In the genomic region with DNA sequence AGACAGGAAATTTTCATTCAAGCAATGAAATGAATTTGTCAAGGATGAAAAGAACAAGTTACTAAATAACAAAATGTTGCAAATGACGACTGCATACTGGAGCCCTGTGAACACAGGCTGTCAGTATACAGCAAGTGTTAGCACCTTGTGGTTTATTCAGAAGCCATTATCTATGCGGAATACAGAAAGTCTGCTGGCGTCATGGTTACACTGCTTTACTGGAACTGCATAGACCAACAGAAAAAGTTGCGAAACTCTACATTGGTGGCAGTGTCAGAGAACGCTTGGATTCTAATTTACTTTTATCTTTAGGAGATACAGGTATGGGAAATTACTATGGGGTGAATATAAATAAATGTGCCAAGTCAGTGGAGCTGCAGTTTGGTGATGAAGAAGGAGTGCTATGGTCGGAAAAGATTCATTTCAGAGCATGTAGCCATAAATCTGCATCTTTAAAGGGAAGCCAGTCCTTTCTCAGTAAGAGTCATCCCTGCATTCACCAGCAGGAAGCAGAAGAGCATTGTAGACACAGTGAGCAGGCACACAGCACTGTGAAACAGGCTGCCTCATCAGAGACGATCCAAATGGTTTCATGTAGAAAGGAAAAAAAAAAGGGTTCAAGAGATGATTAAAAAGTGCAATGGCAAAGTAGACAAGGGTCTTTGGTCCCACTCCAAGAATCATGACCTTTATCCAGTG, we compare ENCODE assay signal across 22 mouse cellular contexts.
DNase-seq lines count a peak whose midpoint lies in the region; ATAC-seq and TF ChIP-seq lines count a peak whose summit lies in the region.
"Had no signal": no experiment of that assay in that cellular context is flagged by ENCODE, and none has a peak within 500 bp of the region (broad histone marks: within the 10 kb centered on the region; RNA-seq: fewer than 3 reads in every experiment).

No protein-coding gene starts in this region.

- H3K4me1 ChIP-seq in heart, postnatal 0 days (ENCODE audit: control insufficient read depth, insufficient read depth): no peaks in the 10 kb centered on the region
- H3K4me1 ChIP-seq in liver, postnatal 0 days (ENCODE audit: insufficient read depth): no peaks in the 10 kb centered on the region
- no peaks in the 10 kb centered on the region for H3K4me1 ChIP-seq in liver, embryonic 11.5 days (replicated peaks; ENCODE audit: control insufficient read depth, insufficient read depth, low read length)
- H3K4me1 ChIP-seq: embryonic facial prominence, embryonic 12.5 days; limb, embryonic 15.5 days; megakaryocyte, embryonic 14.5 days; midbrain, embryonic 12.5 days had no signal

- intact Hi-C loops in left cerebral cortex, adult 2 months (cut with DNase I): no loop called here

- no peaks in the 10 kb centered on the region for H3K27me3 ChIP-seq in heart, postnatal 0 days (ENCODE audit: control insufficient read depth, insufficient read depth, low read length)
- H3K27me3 ChIP-seq in liver, postnatal 0 days (ENCODE audit: insufficient read depth, low read length): no peaks in the 10 kb centered on the region
- no peaks in the 10 kb centered on the region for H3K27me3 ChIP-seq in liver, embryonic 11.5 days (replicated peaks; ENCODE audit: control insufficient read depth, insufficient read depth, low read length)
- H3K27me3 ChIP-seq: embryonic facial prominence, embryonic 12.5 days; limb, embryonic 15.5 days; megakaryocyte, embryonic 14.5 days; midbrain, embryonic 12.5 days had no signal

- no peaks in the 10 kb centered on the region for H3K9me3 ChIP-seq in heart, postnatal 0 days (replicated peaks; ENCODE audit: control insufficient read depth, low read length)
- H3K9me3 ChIP-seq in liver, postnatal 0 days (ENCODE audit: low read length): no peaks in the 10 kb centered on the region
- H3K9me3 ChIP-seq in liver, embryonic 11.5 days (ENCODE audit: control insufficient read depth, low read length): no peaks in the 10 kb centered on the region
- H3K9me3 ChIP-seq: embryonic facial prominence, embryonic 12.5 days; limb, embryonic 10.5 days; limb, embryonic 15.5 days; megakaryocyte, embryonic 14.5 days; midbrain, embryonic 12.5 days had no signal

- no peak overlapping the region for H3K9ac ChIP-seq in heart, postnatal 0 days (replicated peaks; ENCODE audit: low read depth, low read length)
- no peak overlapping the region for H3K9ac ChIP-seq in liver, postnatal 0 days (replicated peaks)
- H3K9ac ChIP-seq in liver, embryonic 11.5 days (ENCODE audit: low read depth, low read length): no peak overlapping the region
- H3K9ac ChIP-seq: embryonic facial prominence, embryonic 12.5 days; limb, embryonic 15.5 days; liver, embryonic 14.5 days; midbrain, embryonic 12.5 days had no signal

- DNase-seq in heart, postnatal 0 days (ENCODE audit: low spot score): no peak
- no peak for DNase-seq in heart, adult 11 months
- no peak for DNase-seq in liver, postnatal 0 days
- DNase-seq in liver, embryonic 11.5 days (ENCODE audit: low spot score): no peak
- no peak for DNase-seq in left cerebral cortex, adult 2 months (ENCODE audit: extremely low spot score in 1 of 2, low spot score in 2 of 2)
- DNase-seq: adrenal gland, postnatal 25 days; cerebellum, adult 11-12 months; gastrocnemius, adult 2 months; kidney, adult 11 months; kidney, postnatal 25 days; layer of hippocampus, postnatal 36 days; lung, postnatal 14 days had no signal

- H3K4me3 ChIP-seq in heart, postnatal 0 days (ENCODE audit: low read depth, low read length): no peak overlapping the region
- no peak overlapping the region for H3K4me3 ChIP-seq in liver, postnatal 0 days (ENCODE audit: low read depth, low read length)
- H3K4me3 ChIP-seq in liver, embryonic 11.5 days (ENCODE audit: low read depth, low read length): no peak overlapping the region
- no peak overlapping the region for H3K4me3 ChIP-seq in left cerebral cortex, adult 2 months
- H3K4me3 ChIP-seq: embryonic facial prominence, embryonic 12.5 days; gastrocnemius, adult 2 months; limb, embryonic 10.5 days; limb, embryonic 15.5 days; megakaryocyte, embryonic 14.5 days; midbrain, embryonic 12.5 days had no signal

- no peak overlapping the region for H3K27ac ChIP-seq in heart, postnatal 0 days (ENCODE audit: low read depth)
- H3K27ac ChIP-seq in liver, postnatal 0 days (ENCODE audit: low read depth): no peak overlapping the region
- no peak overlapping the region for H3K27ac ChIP-seq in liver, embryonic 11.5 days (ENCODE audit: low read depth, low read length)
- H3K27ac ChIP-seq in left cerebral cortex, adult 2 months: no peak overlapping the region
- H3K27ac ChIP-seq: embryonic facial prominence, embryonic 12.5 days; gastrocnemius, adult 2 months; limb, embryonic 10.5 days; limb, embryonic 15.5 days; liver, embryonic 14.5 days; midbrain, embryonic 12.5 days had no signal

- H3K4me2 ChIP-seq in heart, postnatal 0 days (ENCODE audit: low read depth, low read length): no peak overlapping the region
- H3K4me2 ChIP-seq in liver, postnatal 0 days (ENCODE audit: low read depth, low read length): no peak overlapping the region
- H3K4me2 ChIP-seq in liver, embryonic 11.5 days: no peak overlapping the region
- H3K4me2 ChIP-seq: embryonic facial prominence, embryonic 12.5 days; limb, embryonic 15.5 days; midbrain, embryonic 12.5 days had no signal

- 73% methylated on average over 7 of the region's 7 CpGs for WGBS in heart, postnatal 0 days
- WGBS in liver, postnatal 0 days (ENCODE audit: insufficient replicate concordance): 53% methylated on average over 7 of the region's 7 CpGs
- WGBS in liver, embryonic 11.5 days: 71% methylated on average over 7 of the region's 7 CpGs

- no peak for ATAC-seq in heart, postnatal 0 days (ENCODE audit: insufficient read depth, low read depth)
- ATAC-seq in liver, postnatal 0 days: no peak
- no peak for ATAC-seq in liver, embryonic 11.5 days (replicated peaks; ENCODE audit: low FRiP score)
- ATAC-seq in common myeloid progenitor, adult 5-6 weeks (replicated peaks; ENCODE audit: low read depth, poor library complexity, severe bottlenecking): peak; percentile 69
- ATAC-seq in megakaryocyte, adult 5-6 weeks (ENCODE audit: poor library complexity, severe bottlenecking): 0 out of 2 replicates have a peak, but pooled peaks have one; percentile 30
- ATAC-seq: forebrain, embryonic 14.5 days; Patski had no signal

- TF ChIP-seq EP300 in heart, postnatal 0 days (IDR thresholded peaks at IDR 0.05; ENCODE audit: low read depth): no peak
- no peak for TF ChIP-seq EP300 in liver, postnatal 0 days (IDR thresholded peaks at IDR 0.05; ENCODE audit: low read depth)

- no peaks in the 10 kb centered on the region for H3K36me3 ChIP-seq in heart, postnatal 0 days (replicated peaks; ENCODE audit: control insufficient read depth, insufficient read depth, low read length)
- H3K36me3 ChIP-seq in liver, postnatal 0 days (replicated peaks; ENCODE audit: insufficient read depth, low read length): no peaks in the 10 kb centered on the region
- H3K36me3 ChIP-seq in liver, embryonic 11.5 days (ENCODE audit: control insufficient read depth, insufficient read depth, low read length): no peaks in the 10 kb centered on the region
- H3K36me3 ChIP-seq: embryonic facial prominence, embryonic 12.5 days; limb, embryonic 10.5 days; limb, embryonic 15.5 days; midbrain, embryonic 12.5 days had no signal

- TF ChIP-seq CTCF in heart, postnatal 0 days (IDR thresholded peaks at IDR 0.05; ENCODE audit: low read depth): peak; percentile 38
- peak; percentile 20; the same call in 1 of the 2 replicates for TF ChIP-seq CTCF in liver, postnatal 0 days (IDR thresholded peaks at IDR 0.05; ENCODE audit: low read depth)
- no peak; the same call in 1 of the 2 replicates for TF ChIP-seq CTCF in left cerebral cortex, adult 2 months (IDR thresholded peaks at IDR 0.05)

Comparison
In these comparisons a context has a peak if more than half of its experiments do, and no peak if none do; other contexts are left out.
1. ATAC-seq: peak in common myeloid progenitor, adult 5-6 weeks (single experiment) and megakaryocyte, adult 5-6 weeks (single experiment); none in heart, postnatal 0 days (single experiment), liver, postnatal 0 days (single experiment) and liver, embryonic 11.5 days (single experiment).